Mouse (Mus musculus): ENCODE results near the gene Hps4. TPM values are rescaled to one million over a fixed set of nuclear protein-coding genes. Genes with fewer than 3 reads are reported as not detected.

The Hps4 gene
- polyA plus RNA-seq, 1 experiment from 2014 or later = 15.3 TPM

GRCm38 (mm10) chr5:112427283-112427682, 84.4 kb downstream of the Hps4 start:
- WGBS = 48% methylated on average over 2 of the region's 2 CpGs
- Histone ChIP-seq H3K27ac (replicated peaks) (no peak overlapping the region), H3K4me3 (ENCODE audit: low read depth, low read length) (no peak overlapping the region), H3K4me2 (replicated peaks; ENCODE audit: low read depth) (no peak overlapping the region), H3K27me3 (ENCODE audit: control insufficient read depth, insufficient read depth, low read length) (no peaks in the 10 kb centered on the region), H3K9me3 (ENCODE audit: control insufficient read depth, low read length) (no peaks in the 10 kb centered on the region), H3K36me3 (ENCODE audit: control insufficient read depth, insufficient read depth, low read length) (no peaks in the 10 kb centered on the region), H3K9ac (ENCODE audit: low read length) (no peak overlapping the region), H3K4me1 (replicated peaks; ENCODE audit: control insufficient read depth, insufficient read depth) (no peaks in the 10 kb centered on the region)
- DNase-seq (ENCODE audit: low spot score) = peak; percentile 59
- no peak for ATAC-seq (ENCODE audit: low FRiP score, low TSS enrichment)
- TF ChIP-seq CTCF (IDR thresholded peaks at IDR 0.05; ENCODE audit: low read depth) (peak; percentile 83), EP300 (optimal IDR thresholded peaks at IDR 0.05) (no peak)

Other genes with a start within 250 kb of the Hps4 start
- 1.9 and 2.2 TPM in 2 replicates for gene Cryba4, start 90.6 kb upstream of the Hps4 start, polyA plus RNA-seq (2015; fragmentation: Nextera tagmentation; extraction: Ambion mirVana)
- gene Crybb1, start 87.3 kb upstream of the Hps4 start, polyA plus RNA-seq (2015; fragmentation: Nextera tagmentation; extraction: Ambion mirVana) = 1.7 and 2.0 TPM in 2 replicates
- 29.2 and 30.2 TPM in 2 replicates for gene Tpst2, start 66.4 kb upstream of the Hps4 start, polyA plus RNA-seq (2015; fragmentation: Nextera tagmentation; extraction: Ambion mirVana)
- 12.4 and 12.9 TPM in 2 replicates for gene Tfip11, start 16.7 kb upstream of the Hps4 start, polyA plus RNA-seq (2015; fragmentation: Nextera tagmentation; extraction: Ambion mirVana)
- gene Srrd, start within 50 bp of the Hps4 start, polyA plus RNA-seq (2015; fragmentation: Nextera tagmentation; extraction: Ambion mirVana) = 19.3 and 20.9 TPM in 2 replicates
- gene Gm6583, start 12.9 kb downstream of the Hps4 start, polyA plus RNA-seq (2015; fragmentation: Nextera tagmentation; extraction: Ambion mirVana) = 0.08 and 0.13 TPM in 2 replicates
- 4.4 and 4.6 TPM in 2 replicates for gene Asphd2, start 51.8 kb downstream of the Hps4 start, polyA plus RNA-seq (2015; fragmentation: Nextera tagmentation; extraction: Ambion mirVana)
- 0.05 TPM in 1 of 2 replicates, not detected in the other for gene Gm6588, start 106.3 kb downstream of the Hps4 start, polyA plus RNA-seq (2015; fragmentation: Nextera tagmentation; extraction: Ambion mirVana)
- 0.42 and 0.47 TPM in 2 replicates for gene Sez6l, start 234.1 kb downstream of the Hps4 start, polyA plus RNA-seq (2015; fragmentation: Nextera tagmentation; extraction: Ambion mirVana)

Measured in stomach, postnatal 0 days (tissue).